Mouse (Mus musculus) lung, postnatal 4 days (tissue): ENCODE results near the gene Gm49721.
A peak's percentile ranks its signal among the peaks of the same experiment; 100 is the strongest.
"Not testable (repeated sequence)": the region's sequence is repeated elsewhere in the genome, so short reads cannot be mapped to it uniquely, and the experiment has no call there.

Experiments used
- DNase-seq, 2 experiments: peaks; one replicate each; pipeline ENCODE4 v3.0.0; 2021

Gm49721 gene

DNA sequence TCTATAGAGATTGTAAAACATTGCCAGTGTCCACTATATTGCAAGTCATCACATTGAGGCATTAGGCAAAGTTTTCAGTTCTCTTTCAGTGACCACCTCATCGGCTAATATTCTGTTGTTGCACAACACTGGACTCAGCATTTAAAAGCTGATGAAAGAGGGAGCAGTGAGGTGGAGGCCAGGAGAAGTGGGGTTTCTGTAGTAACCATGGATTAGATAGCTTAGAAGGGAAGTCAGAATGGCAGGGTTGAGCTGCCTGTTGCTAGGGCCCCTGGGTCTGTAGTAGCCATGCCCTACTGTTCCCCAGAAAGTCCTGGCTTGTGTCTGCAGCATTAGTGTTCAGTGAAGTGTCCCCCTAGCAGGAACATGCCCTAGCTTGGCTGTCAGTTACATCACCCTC is 7.4 kb downstream of the Gm49721 start:
- DNase-seq, result not testable (repeated sequence)

DNA sequence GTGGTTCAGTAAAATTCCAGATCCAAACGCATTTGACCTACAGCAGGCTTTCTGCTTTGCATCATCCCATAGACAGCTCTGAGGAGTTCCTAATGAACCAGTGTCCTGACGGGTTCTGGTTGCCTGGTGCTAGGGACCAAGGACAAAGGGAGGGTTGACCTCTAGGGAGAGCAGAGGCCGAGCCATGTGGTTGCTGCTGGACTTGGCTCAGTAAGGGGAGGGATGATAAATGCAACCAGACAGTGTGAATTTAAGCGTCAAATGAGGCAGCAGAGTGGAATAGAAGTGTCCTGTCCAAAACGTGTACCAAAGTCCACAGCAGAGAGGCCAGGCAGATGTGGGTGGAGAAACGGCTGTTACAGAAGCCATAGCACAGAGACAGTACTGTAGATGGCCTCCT is 16.8 kb downstream of the Gm49721 start:
- not testable (repeated sequence) for DNase-seq

DNA sequence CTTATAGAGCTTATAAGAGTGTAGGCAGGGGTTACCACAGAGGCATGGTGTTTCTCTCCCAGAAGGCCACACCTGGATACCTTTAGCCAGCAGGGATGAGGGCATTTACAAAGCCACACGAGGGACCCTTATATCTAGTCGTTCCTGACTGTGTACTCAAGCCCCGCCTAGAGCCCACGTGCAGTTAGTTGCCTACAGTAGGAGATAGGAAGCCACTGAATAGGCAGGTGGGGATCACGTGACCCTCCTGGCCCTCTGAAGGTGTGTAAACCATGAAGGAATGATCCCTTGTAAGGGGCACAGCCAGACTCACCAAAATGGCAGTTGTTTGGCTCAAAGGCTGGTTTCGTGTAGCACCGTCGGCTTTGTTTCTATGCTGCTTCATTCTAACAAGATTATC is 18.1 kb downstream of the Gm49721 start:
- DNase-seq, result not testable (repeated sequence)

DNA sequence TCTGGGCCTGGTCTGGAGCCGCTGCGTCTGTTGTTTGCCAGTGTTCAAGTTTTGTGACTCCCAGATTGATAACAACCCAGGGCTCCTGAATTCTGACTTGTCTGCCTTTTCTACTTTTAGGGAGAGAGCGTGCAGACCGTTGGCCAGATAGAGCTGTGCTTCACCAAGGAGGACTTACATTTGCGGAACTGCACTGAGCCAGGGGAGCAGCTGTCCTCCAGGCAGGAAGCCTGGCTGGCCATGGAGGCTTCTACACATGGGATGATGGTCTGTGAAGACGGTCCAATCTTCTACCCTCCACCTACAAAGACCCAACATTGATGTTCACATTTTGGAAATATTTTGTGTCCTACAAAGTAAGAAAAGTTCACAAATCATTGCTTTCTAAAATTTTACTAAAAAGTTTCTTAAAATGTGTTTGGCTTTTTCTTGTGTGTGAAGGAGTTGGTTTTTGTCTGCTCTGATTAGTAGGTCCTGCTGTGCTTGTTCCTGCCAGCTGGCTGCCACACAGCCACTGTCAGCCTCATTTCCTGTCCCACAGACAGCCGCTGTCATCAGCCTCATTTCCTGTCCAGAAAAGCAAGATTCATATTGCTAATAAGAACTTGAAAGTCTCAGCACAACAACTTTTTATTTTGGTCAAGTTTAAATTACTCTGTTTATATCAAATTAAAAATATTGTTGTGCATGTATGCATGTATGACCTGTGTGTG is 19.2 kb downstream of the Gm49721 start:
- not testable (repeated sequence) for DNase-seq

GRCm38 (mm10) chr17:7001790-7002585 is 23.3 kb downstream of the Gm49721 start:
- DNase-seq, result not testable (repeated sequence)

DNA sequence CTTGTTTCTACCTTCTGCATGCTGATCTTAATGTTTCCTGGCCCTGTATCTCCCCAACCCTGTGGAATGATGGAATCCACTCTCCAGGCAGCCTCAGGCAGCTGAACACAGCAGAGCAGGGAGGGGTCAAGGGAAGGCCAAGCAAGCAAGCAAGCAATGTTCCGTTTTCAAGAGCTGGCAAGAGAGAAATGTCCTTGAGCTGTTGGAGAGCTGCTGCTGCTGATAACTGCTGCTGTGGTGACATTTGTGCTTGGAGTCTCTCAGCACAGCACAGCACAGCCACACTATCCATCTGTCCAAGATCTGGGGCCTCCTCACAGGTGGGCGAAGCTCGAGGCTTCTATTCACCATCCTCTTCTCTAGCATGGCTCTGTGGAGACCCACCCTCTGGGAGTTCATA is 24.7 kb downstream of the Gm49721 start:
- DNase-seq, result not testable (repeated sequence)

DNA sequence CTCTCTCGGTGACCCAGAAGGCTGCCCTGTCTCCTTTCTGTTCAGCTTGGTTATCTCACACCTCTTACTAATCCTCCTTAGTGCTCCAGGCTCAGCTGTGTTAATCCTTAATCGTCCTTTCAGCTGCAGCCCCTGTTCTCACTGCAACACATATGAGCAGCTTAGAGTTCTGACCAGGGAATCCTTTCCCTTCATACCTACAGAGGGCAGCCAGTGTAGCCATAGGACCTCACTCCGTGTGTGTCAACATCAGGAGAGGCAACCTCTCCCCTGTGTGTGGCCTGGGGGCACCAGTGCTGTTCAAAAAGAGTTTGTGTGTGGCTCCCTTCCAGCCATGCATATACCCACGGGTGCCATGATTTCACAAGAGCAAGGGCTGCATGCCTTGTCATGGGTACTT is 26.9 kb downstream of the Gm49721 start:
- DNase-seq, result not testable (repeated sequence)

DNA sequence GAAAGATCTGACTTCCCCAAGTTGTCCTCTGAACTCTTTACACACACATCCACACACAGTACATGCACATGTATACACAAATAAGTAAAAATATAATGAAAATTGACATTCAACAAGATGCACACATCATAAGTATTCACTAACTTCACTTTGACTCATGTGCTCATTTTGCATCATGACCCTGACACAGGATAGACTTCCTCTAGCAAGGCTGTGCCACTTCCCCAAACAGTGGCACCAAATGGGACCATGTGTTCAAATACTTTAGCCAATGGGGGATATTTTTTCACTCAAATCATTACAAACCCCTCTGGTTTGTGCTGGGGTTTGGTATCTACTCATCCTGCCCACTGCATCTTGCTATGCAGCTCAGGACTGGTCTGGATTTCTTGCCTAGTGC is 30.2 kb downstream of the Gm49721 start:
- not testable (repeated sequence) for DNase-seq

DNA sequence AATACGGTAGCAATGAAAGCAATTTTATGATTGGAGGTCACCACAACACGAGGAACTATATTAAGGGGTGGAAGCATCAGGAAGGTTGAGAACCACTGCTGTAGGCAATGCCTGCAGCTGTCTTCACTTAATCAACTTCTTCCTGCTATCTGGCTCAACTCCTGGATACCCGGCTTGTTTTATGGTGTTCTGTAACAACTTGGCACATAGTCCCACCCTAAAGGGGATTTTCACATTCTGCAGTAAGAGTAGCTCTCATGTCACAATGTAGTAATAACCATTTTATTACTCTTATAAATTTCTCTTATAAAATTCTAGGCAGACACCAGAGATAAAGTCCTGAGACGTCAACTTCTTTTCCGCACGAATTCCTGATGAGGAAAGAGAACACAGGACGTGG is 30.7 kb downstream of the Gm49721 start:
- DNase-seq, result not testable (repeated sequence)

- DNase-seq, result not testable (repeated sequence)
Measured at GRCm38 (mm10) chr17:7009901-7010300, 31.2 kb downstream of the Gm49721 start.

DNA sequence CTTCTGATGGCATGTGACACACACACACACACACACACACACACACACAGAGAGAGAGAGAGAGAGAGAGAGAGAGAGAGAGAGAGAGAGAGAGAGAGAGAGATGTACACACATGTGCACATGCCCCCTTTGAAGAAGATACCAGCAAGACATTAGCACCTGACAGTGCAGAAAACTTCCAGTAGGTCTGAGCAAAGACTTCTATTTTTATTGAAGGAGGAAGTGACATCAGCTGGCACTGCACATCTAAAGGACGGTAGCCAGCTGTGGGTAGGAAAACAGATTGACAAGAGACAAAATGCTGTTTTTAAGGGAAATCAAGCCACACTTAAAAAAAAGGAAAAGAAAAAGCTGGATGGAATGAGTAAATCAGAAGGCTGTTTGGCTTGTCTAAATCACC is 35.5 kb downstream of the Gm49721 start:
- not testable (repeated sequence) for DNase-seq

DNA sequence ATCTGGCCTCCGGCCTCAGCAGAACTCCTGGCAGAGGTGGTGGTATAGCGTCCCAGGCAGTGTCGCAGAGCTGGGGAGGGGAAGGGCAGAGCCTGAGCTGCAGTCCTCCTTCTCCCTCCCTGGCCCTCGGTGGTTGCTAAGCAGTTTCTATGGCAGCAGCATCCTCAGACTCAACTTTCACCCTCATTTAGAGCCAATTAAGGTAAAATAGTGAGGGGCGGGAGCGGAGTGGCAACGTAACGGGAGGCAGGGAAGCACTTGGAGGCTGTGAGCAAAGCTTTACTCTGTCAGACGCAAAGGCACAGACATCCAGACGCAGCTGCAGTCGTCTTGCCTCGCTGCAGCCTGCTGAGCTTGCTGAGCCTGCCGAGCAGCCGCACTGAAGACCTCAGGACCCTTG is 46.6 kb downstream of the Gm49721 start, which contains the start of gene Gm1604a:
Gene Gm1604a (plus strand): TSS at position 312 of the 400 bp plus-strand sequence.
- not testable (repeated sequence) for DNase-seq

DNA sequence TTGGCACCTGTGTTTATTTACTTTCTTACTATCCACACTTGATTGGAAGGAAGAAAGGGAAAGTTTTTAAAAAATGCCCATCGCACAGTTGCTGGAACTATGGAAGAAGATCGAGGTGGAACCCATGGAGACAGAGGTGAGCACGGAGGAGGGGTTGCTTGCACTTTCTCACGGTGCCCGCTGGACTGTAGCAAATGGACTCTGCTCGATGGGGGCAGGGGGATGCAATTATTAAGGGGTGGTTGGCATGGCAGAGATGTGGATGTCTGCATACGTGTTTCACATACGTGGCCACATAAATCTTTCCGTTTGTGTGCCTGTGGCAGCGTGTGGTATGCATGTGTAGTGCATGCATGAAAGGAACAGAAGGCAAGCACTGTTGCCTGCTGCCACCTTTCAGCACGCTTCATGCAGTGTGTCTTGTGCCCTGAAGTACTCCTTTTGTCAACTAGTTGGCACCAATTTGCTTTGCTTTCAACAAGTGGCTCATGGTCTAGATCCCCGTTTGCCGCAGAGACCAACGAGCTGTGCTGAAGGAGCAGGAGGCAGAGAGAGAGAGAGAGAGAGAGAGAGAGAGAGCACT is 47.2 kb downstream of the Gm49721 start:
- DNase-seq, result not testable (repeated sequence)

DNA sequence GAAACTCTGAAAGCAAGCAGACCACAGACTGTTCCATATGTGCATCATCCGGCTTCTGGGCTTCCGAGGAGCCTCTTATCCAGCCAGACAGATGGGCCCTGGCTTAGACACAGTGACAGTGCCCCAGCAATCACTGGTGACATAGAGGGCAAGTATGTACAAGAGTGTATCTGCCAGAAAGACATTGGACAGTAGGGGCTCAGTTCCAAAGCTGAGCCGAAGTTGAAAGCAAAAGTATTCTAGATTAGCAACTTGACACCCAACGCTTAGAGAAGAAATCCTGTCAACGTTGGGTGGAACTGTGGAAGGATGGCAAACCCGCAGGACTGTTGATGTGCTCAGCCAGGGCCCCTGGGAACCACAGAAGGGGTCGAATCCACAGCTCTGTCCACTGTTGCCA is 51.5 kb downstream of the Gm49721 start:
- DNase-seq, result not testable (repeated sequence)

DNA sequence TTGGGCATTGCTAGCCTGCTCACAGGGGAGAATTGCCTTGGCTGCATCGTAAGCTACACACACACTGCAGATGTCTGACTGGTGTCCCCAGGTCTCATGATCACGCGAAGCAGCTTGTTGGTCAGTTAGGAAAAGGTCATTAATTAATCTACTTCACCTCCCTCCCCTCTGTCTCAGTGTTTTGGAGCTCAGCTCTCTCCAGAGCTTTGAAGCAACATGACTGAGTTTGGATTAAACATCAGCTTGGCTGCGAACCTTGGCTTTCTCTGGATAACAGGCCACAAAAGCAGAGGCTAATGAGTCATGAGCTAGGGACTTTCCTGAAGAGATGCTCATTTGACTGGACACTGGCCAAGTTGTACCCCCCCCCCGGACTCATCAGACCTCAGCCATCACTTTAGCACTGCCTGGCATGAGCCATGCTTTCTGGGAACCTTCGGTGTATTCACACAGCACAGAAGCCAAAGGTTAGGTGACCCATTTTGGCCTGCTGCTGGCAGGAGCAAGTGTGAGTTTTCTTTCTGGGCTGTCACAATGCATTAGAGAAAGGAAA is 52.0 kb downstream of the Gm49721 start:
- not testable (repeated sequence) for DNase-seq

DNA sequence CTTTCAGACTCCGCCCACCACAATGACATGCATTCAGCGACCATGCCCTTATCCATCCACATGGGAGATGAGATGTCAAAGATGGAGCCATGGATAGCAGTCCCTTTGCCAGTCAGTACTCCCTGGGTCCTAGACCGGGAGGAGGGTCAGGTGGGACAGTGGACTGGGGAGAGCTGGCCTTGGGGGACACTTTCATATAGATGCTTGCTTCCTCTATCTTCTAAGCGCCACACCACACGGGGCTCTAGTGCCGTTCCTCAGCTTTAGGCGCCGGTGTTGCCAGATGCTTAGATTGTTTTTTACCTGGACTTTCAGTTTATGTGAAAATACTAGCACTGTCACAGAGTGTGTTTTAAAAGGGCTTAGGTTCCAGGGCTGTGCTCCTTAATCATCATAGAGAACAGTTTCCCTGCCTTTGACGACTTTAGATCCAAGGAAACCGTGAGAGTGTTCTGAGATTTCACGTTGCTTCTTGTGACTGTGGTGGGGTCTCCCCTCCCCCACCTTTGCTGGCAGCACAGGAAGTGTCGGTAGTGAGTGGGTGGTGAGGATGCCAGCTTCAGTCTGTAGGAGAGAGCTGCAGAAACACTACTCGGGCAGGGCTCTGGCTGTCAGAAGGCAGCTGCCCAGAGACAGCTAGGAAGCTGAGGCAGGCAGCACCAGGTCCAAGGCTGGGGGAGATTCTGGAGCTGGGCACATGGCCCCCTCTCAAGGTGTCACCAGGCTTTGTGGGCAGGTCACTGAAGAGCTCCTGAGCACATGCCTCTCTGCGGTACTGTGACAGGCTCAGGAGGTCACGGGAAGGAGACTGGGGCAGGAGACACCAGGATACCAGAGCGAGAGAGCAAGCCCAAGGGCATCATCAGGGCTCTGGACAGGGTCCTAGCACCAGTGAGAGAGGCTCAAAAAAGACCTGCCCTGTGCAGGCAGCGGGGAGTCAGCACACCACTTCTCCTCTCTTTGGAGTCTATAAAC is 54.8 kb downstream of the Gm49721 start:
- DNase-seq, result not testable (repeated sequence)

DNA sequence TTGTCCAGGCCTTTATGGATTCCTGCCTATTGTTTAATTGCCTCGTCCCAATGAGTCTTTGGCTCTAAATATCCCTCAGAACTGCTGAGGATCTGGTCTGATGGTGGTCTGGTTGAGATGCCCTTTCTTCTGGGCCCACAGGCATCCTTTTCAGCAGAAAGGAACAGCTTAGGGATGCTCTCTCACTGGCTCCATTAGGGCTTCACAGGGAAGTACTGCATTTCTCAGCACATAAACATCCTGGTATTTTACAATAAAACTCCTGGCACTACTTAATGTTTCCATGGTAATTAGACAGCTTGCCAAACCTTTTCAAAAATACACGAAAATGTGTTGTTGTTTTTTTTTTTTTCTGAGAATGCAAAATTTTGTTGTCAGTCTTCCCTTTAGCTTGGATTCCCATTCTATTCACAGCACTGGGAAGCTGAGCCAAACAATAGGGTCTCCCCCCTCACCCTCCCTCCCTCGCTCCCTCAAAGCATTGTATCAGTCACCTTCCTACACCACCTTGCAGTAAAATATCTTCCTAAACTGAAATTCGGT is 90.4 kb downstream of the Gm49721 start:
- DNase-seq, result not testable (repeated sequence)

- DNase-seq, result not testable (repeated sequence)
Measured at GRCm38 (mm10) chr17:7069561-7070240, 91.0 kb downstream of the Gm49721 start.

GRCm38 (mm10) chr17:7074494-7074893 is 95.8 kb downstream of the Gm49721 start:
- DNase-seq, result peak in 1 of 2 experiments; percentile 60

DNA sequence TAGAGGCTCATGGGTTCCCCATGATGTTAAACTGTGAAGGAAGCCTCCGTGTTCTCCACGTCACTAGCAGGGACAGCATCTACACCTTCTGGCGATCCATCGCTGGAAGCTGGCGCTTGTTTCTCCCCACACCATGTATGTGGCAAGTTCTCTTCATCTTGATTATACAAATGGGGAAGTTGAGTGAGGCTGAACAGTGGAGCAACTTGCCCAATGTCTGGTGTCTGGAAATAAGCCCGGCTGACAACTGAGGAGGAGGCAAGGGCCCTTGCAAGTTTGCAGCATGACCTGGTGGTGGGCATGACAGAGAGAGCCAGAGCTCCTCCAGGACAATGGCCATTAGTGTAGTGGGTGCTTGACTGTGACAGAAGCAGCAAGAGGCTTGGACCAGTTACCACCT is 96.8 kb downstream of the Gm49721 start:
- not testable (repeated sequence) for DNase-seq

DNA sequence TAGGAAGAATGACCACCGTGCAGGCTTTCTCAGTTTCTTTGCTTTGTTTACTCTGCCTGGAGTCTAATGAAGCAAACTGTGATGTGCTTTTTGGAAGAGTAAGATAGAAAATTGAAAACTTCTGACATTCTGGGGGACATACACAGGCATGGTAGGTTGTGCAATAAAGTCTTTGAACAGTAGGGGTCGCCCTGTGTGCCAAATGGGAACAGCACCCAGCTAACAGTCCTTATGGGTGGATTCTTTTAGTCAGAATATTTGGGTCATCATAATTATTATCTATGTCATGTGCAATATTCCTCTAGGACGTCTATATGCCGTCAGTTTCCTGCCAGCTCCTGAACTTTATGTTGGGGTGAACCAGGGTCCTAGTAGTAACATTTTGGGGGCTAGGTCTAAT is 100.9 kb downstream of the Gm49721 start:
- DNase-seq, result peak in 1 of 2 experiments; percentile 68
